Mouse (Mus musculus): ENCODE data around the gene Gbp2. TPM values are rescaled to one million over a fixed set of nuclear protein-coding genes. Genes with fewer than 3 reads are reported as not detected.
"Not testable (repeated sequence)": the region's sequence is repeated elsewhere in the genome, so short reads cannot be mapped to it uniquely, and the experiment has no call there.

The Gbp2 gene
- polyA plus RNA-seq, 1 experiment from 2014 or later, result 0.28 TPM

DNA sequence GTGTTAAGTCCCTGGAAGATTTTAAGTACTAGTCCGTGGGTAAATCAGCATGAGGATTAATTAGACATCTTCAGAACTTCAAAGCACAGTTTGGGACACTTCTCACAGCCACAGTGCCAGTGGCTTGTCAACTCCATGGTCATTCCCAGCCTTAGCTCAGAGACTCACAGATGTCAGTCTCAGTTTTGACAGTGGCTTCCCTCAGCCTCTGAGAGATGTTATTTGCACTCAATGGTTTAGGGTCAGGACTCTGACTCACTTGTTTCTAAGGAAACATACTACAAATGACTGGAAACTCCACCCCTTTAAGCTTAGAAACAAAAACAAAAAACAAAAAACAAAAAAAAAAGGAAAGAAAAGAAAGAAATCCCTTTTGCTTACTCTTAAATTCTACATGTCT lies 796 bp upstream of the Gbp2 start:
- no peak overlapping the region for H3K4me3 ChIP-seq
- H3K9ac ChIP-seq, result no peak overlapping the region
- H3K27me3 ChIP-seq, result no peaks in the 10 kb centered on the region
- no peaks in the 10 kb centered on the region for H3K36me3 ChIP-seq
- WGBS, result 34% methylated on average over 1 of the region's 1 CpGs
- no peak overlapping the region for H3K27ac ChIP-seq
- no peaks in the 10 kb centered on the region for H3K9me3 ChIP-seq
- H3K4me1 ChIP-seq, result no peaks in the 10 kb centered on the region
- ATAC-seq (ENCODE audit: insufficient number of reproducible peaks, insufficient read depth, low FRiP score, low TSS enrichment, low read depth), result no peak
- H3K4me2 ChIP-seq, result no peak overlapping the region

DNA sequence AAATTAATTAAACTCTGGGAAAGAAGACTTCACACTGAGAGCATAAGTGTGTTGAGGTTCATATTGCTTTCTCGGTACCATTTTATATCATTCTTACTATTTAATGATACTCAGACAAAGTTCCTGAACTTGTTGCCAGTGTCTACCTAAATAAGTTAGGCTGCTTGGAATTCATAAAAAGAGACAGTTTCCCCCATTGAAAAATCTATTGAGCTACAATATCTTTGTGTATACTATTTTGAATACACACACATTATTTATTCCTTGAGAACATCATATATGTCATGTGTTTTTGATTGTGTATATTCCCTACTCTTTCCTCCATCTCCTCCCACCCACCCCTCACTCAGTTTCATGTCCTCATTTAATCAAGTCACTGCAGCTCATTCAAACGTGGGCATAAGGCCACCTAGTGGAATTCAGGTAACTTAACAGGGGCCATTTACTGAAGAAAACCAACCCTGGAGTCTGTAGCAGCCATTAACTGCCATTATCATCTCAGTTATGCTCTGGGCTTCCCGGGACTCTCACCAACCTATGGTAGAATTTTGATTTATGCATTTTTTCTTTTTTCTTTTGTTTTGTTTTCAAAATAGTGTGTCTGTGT lies 657 bp downstream of the Gbp2 start:
- ATAC-seq (ENCODE audit: insufficient number of reproducible peaks, insufficient read depth, low FRiP score, low TSS enrichment, low read depth), result no peak
- WGBS, result 52% methylated on average over 3 of the region's 3 CpGs
- H3K4me2 ChIP-seq, result no peak overlapping the region
- H3K9ac ChIP-seq, result no peak overlapping the region
- H3K36me3 ChIP-seq, result no peaks in the 10 kb centered on the region
- no peak overlapping the region for H3K4me3 ChIP-seq
- no peak overlapping the region for H3K27ac ChIP-seq
- no peaks in the 10 kb centered on the region for H3K27me3 ChIP-seq
- no peaks in the 10 kb centered on the region for H3K9me3 ChIP-seq
- no peaks in the 10 kb centered on the region for H3K4me1 ChIP-seq

DNA sequence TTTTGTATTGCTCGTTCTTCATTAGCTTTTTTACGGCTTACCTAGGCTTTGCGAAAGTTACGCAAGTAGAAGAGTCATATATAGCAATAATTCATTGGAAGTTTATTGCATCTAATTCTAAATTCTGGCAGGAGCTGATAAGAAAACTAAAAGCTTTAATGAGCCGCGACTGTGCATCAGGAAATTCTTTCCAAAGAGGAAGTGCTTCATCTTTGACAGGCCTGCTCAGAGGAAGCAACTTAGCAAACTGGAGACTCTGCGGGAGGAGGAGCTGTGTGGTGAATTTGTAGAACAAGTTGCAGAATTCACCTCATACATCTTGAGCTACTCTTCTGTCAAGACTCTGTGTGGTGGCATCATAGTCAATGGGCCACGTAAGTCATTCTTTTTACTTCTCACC lies 10.0 kb downstream of the Gbp2 start:
- no peak overlapping the region for H3K4me3 ChIP-seq
- H3K27me3 ChIP-seq, result no peaks in the 10 kb centered on the region
- no peaks in the 10 kb centered on the region for H3K9me3 ChIP-seq
- no peak overlapping the region for H3K9ac ChIP-seq
- 89% methylated on average over 8 of the region's 8 CpGs for WGBS
- no peak overlapping the region for H3K4me2 ChIP-seq
- ATAC-seq (ENCODE audit: insufficient number of reproducible peaks, insufficient read depth, low FRiP score, low TSS enrichment, low read depth), result no peak
- no peak overlapping the region for H3K27ac ChIP-seq
- no peaks in the 10 kb centered on the region for H3K36me3 ChIP-seq
- no peaks in the 10 kb centered on the region for H3K4me1 ChIP-seq

DNA sequence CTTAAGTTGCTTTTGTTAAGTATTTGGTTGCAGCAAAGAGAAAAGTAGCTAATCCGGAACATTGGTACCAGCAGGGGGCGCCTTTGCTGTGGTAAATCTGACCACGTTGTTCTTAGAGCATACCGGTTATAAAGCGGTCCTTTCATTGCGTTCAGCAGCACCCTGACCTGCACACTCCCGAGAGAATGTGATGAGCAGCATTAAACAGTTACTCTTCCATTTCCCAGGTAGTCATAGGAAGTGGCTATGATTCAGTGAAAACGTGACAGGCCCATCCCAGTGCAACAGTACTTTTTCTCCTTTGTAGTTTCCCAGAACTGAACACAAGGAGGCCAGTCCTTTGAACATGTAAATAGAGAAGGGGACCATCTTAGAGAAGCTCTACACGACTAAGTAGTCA lies 19.8 kb downstream of the Gbp2 start:
- Histone ChIP-seq H3K27me3 (no peaks in the 10 kb centered on the region), H3K4me2 (0 out of 2 replicates have a peak overlapping the region, but pooled peaks have one; percentile 16), H3K9me3 (no peaks in the 10 kb centered on the region), H3K27ac (no peak overlapping the region), H3K9ac (no peak overlapping the region), H3K4me3 (no peak overlapping the region), H3K4me1 (no peaks in the 10 kb centered on the region), H3K36me3 (no peaks in the 10 kb centered on the region)
- WGBS, result 6% methylated on average over 9 of the region's 9 CpGs
- no peak for ATAC-seq (ENCODE audit: insufficient number of reproducible peaks, insufficient read depth, low FRiP score, low TSS enrichment, low read depth)

DNA sequence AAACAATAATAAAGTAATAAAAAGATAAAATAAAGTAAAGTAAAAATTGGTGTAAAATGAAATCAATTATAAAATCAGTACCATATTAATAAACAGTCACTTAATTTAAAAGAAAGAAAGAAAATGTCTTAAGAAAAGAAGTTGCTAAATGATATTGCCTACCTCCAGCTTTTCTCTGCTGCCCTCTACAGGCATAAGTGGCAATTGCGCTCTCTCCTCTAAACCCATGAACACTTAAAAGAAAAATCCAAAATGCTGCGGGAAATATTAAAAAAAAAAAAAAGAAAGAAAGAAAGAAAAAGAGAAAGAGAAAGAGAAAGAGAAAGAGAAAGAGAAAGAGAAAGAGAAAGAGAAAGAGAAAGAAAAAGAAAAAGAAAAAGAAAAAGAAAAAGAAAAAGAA lies 25.5 kb downstream of the Gbp2 start:
- not testable (repeated sequence) for H3K4me1 ChIP-seq; H3K9me3 ChIP-seq; H3K4me3 ChIP-seq; H3K36me3 ChIP-seq; H3K27ac ChIP-seq; ATAC-seq (ENCODE audit: insufficient number of reproducible peaks, insufficient read depth, low FRiP score, low TSS enrichment, low read depth); H3K4me2 ChIP-seq; H3K9ac ChIP-seq; H3K27me3 ChIP-seq
- 9% methylated on average over 2 of the region's 2 CpGs for WGBS

DNA sequence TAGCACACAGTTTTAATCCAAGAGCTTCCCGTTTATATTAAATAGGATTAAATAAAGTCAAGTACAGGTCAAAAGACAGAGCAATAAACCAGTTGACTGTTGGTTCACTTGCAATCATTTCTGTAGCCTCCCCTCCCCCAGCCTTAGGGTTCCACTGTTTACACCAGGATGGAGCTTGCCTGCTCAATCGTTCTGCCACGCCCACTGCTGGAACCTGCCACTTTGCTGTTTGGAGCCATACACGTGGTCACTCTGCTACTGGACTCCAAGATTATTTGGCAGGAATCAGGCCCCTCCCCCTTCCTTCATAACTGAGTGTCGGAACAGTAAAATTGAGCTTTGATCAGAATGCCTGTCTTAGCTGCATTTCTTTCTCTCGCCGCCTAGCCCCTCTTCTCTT lies 27.4 kb downstream of the Gbp2 start:
- H3K9me3 ChIP-seq; ATAC-seq (ENCODE audit: insufficient number of reproducible peaks, insufficient read depth, low FRiP score, low TSS enrichment, low read depth); H3K4me3 ChIP-seq; H3K36me3 ChIP-seq; H3K27ac ChIP-seq; H3K4me1 ChIP-seq; H3K27me3 ChIP-seq; H3K4me2 ChIP-seq; H3K9ac ChIP-seq: not testable (repeated sequence)
- 54% methylated on average over 7 of the region's 7 CpGs for WGBS

DNA sequence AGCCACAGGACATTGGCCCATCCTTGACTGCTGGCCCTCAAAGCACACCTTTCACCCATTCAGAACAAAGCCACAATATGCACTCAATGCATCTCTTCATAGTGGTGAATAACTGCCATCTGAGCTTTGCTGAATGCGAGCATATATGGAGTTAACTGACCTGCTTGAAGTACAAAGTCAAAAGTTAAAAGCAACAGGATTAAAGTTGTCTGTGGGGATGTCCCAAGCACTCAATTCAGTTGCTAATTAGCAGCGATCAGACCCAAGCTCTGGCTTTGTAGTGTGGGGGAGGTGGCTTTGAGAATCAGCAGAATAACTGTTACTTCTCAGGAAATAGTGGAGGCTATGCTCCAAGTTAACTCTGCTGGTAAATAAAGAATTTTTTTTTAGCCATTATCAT lies 29.8 kb downstream of the Gbp2 start:
- H3K27me3 ChIP-seq, result no peaks in the 10 kb centered on the region
- no peak overlapping the region for H3K9ac ChIP-seq
- ATAC-seq (ENCODE audit: insufficient number of reproducible peaks, insufficient read depth, low FRiP score, low TSS enrichment, low read depth), result no peak
- no peaks in the 10 kb centered on the region for H3K9me3 ChIP-seq
- H3K4me1 ChIP-seq, result no peaks in the 10 kb centered on the region
- 37% methylated on average over 2 of the region's 2 CpGs for WGBS
- no peak overlapping the region for H3K27ac ChIP-seq
- no peak overlapping the region for H3K4me3 ChIP-seq
- H3K36me3 ChIP-seq, result no peaks in the 10 kb centered on the region
- H3K4me2 ChIP-seq, result no peak overlapping the region

DNA sequence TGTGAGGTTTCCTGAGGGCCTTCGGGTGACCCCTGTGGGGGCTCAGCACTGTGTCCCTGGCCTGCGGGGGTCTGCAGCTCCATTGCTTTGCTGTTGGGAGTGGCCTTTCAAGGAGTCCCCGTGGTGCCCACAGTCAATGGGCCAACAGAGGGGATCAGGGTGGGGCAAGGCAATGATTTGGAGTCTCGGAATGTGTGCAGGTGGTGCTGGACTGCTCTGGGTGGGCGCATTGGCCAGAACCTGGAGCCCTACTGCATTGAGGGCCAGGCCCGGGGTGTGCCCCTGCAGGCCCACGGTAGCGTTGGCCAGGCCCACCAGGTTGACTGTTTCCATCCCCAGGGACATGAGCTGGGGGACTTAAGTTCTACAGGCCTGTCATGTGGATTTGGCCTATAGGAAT lies 44.3 kb downstream of the Gbp2 start:
- Histone ChIP-seq H3K36me3 (no peaks in the 10 kb centered on the region), H3K9ac (no peak overlapping the region), H3K4me3 (no peak overlapping the region), H3K27me3 (no peaks in the 10 kb centered on the region), H3K9me3 (no peaks in the 10 kb centered on the region), H3K4me1 (no peaks in the 10 kb centered on the region), H3K27ac (no peak overlapping the region), H3K4me2 (no peak overlapping the region)
- whole genome bisulfite sequencing, result 93% methylated on average over 8 of the region's 8 CpGs
- no peak for ATAC-seq (ENCODE audit: insufficient number of reproducible peaks, insufficient read depth, low FRiP score, low TSS enrichment, low read depth)

DNA sequence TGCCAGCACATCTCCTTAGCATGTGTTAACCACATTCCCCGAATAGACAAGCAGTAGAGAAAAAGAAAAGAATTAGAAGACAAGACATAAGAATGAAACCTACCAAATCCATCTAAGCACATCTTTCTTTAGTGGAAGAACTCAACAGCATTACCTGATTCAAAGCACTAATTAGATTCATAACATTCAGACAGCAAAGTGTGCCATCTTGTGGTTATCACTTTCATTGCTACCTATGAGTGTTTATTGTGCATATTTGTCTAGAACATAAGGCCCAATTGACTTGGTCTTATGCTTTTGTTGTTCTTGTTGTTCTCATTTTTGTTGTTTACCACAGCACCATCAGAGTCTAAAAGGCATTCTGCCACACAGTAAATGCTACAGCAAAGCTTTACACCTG lies 54.2 kb downstream of the Gbp2 start:
- H3K9me3 ChIP-seq, result no peaks in the 10 kb centered on the region
- H3K36me3 ChIP-seq, result no peaks in the 10 kb centered on the region
- H3K4me2 ChIP-seq, result no peak overlapping the region
- H3K4me3 ChIP-seq, result no peak overlapping the region
- H3K9ac ChIP-seq, result no peak overlapping the region
- ATAC-seq (ENCODE audit: insufficient number of reproducible peaks, insufficient read depth, low FRiP score, low TSS enrichment, low read depth), result no peak
- 86% methylated on average over 1 of the region's 1 CpGs for WGBS
- no peaks in the 10 kb centered on the region for H3K27me3 ChIP-seq
- H3K27ac ChIP-seq, result no peak overlapping the region
- no peaks in the 10 kb centered on the region for H3K4me1 ChIP-seq

Small RNA genes within 50 kb of the gene (microRNA-seq; reads per million reads assigned to microRNA genes)
- not detected for gene Mir6381

Other genes starting within 250 kb of the Gbp2 start
- 17.6 and 19.8 TPM in 2 replicates for gene Pdlim5, start 224.9 kb upstream of the Gbp2 start, polyA plus RNA-seq (2015; fragmentation: Nextera tagmentation; extraction: Ambion mirVana)
- gene Gbp5, start 126.6 kb upstream of the Gbp2 start, polyA plus RNA-seq (2015; fragmentation: Nextera tagmentation; extraction: Ambion mirVana), result 0.07 TPM in 1 of 2 replicates, not detected in the other
- 1.7 and 1.8 TPM in 2 replicates for gene Gbp7, start 90.3 kb upstream of the Gbp2 start, polyA plus RNA-seq (2015; fragmentation: Nextera tagmentation; extraction: Ambion mirVana)
- gene Gbp3, start 60.6 kb upstream of the Gbp2 start, polyA plus RNA-seq (2015; fragmentation: Nextera tagmentation; extraction: Ambion mirVana), result 0.70 and 1.3 TPM in 2 replicates
- not detected in 2 replicates for gene Gbp2b, start 25.8 kb upstream of the Gbp2 start, polyA plus RNA-seq (2015; fragmentation: Nextera tagmentation; extraction: Ambion mirVana)
- gene Kyat3, start 80.4 kb downstream of the Gbp2 start, polyA plus RNA-seq (2015; fragmentation: Nextera tagmentation; extraction: Ambion mirVana), result 19.5 and 22.4 TPM in 2 replicates
- gene Gtf2b, start 144.4 kb downstream of the Gbp2 start, polyA plus RNA-seq (2015; fragmentation: Nextera tagmentation; extraction: Ambion mirVana), result 85.4 and 97.0 TPM in 2 replicates